Mouse (Mus musculus) kidney, adult 2 months (tissue): ENCODE measurements around the gene Ccdc43.

ENCODE experiments used
- CTCF ChIP-seq: fragments of 200-500 bp; conservative IDR thresholded peaks from 2 replicates; pipeline ENCODE4 v1.5.1; 2011; ENCODE audit warnings: low read depth, mild to moderate bottlenecking, control low read depth, low read length, moderate library complexity, mixed read lengths; ENCODE audit not compliant: insufficient read depth, insufficient read length
- POLR2A ChIP-seq: fragments of 200-500 bp; IDR thresholded peaks from one replicate; pipeline ENCODE4 v1.6.1; 2011; ENCODE audit warnings: low read depth, low read length, control low read depth

DNA sequence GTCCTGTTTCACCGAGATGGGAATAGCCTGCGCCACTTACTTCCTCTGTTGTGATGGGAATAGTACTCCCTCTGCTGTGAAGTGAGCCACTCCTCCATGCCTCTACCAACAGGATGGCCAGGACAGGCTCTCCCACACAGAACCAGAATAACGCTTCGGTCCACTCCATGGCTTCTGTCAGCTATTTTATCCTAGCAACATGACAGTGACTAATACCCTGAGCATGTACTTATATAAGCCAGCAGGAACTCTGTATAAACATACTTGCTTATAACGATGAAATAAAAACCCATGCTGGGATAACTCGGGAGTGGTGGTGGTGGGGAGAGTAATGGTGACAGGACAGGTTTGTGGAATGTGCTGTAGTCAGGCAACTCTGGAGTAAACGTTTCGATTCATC is 41.7 kb downstream of the Ccdc43 start:
- TF ChIP-seq POLR2A (no peak), CTCF (no peak)
